Mouse (Mus musculus) brain, adult 2 months (tissue): ENCODE measurements at regions not wholly inside any gene's neighbourhood (a gene's known extent, or its start where the extent isn't known, plus 50 kb on each side); places are given as distances from the start of the nearest gene placed in this dataset.
"Not testable (repeated sequence)": the region's sequence is repeated elsewhere in the genome, so short reads cannot be mapped to it uniquely, and the experiment has no call there.

Source experiments
- DNase-seq: peaks from one replicate; pipeline ENCODE4 v3.0.0; 2011; ENCODE audit warnings: low read depth, low spot score

DNA sequence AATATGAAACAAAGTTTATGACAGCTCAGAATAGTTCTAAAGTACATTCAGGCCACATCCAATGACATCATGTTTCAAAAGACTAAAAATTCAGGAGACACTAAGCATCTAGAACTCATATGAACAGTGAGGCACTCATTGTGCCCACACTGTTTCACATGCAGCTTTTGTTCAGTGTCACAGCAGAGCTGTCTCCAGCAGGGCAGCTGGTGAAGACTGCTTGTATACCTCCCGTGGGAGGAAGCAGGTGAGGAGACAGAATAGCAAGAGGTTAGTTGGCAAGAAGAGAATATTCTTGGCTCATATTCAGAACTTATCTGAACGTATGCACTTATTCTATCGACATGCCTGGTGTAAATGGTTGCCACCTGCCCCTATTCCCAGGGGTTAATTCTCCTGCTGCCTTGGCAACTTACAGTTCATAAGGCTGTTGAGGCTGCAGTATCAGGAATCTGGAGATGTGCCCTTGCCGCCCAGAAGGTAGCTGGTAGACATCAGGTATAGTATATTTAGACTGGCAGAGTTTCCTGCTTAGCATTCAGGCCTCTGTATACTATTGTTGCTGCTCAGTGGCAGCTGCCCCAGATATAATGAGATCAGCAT, 1109.0 kb downstream of the Lrfn5 start:
- peak; percentile 18 for DNase-seq

DNA sequence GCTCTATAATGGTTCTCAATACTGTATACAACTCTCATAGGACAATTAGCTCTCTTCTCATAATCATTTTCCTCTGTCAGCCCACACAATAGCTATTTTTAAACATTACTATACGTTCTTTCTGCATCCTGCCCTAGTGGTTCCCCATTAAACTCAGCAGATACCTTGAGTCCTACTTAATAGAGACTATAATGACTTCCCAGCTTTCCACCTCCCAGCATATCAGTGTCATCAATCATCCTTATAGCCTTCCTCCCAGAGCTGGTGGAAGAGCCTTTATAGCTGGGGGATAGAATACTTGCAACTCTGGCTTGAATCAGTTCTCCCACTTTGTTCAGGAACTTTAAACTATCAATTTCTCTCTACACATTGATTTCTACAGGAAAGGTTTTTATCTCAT, 1141.7 kb downstream of the Lrfn5 start:
- DNase-seq: no peak

DNA sequence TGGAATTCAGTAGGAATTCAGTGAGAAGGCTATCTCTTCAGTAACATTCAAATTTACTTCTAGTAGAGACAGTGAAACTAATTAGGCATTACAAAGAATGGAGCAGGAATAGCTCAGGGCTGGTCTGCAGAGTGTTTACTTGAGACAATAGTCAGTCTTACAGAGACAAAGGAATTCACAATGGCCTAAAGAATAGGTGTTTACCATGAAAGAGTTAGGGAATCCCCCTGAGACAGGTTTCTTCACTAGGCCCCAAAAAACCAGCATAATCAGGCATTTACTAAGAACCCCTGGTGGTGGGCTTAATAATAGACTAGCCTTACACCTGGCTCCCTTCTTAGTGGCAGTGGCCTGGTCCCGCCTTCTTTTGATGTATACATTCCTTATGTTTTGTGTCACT, 1184.2 kb downstream of the Lrfn5 start:
- not testable (repeated sequence) for DNase-seq
